Mouse (Mus musculus) right cerebral cortex, adult 2 months (tissue): ENCODE measurements around the gene Tead4.

Experiments used
- DNase-seq, 2 experiments: peaks; one replicate each; pipeline ENCODE4 v3.0.0; 2021 to 2022; ENCODE audit warnings: low spot score in 2 of 2

The Tead4 gene

GRCm38 (mm10) chr6:128291284-128291683 lies 9.3 kb downstream of the Tead4 start:
- DNase-seq = no peak

DNA sequence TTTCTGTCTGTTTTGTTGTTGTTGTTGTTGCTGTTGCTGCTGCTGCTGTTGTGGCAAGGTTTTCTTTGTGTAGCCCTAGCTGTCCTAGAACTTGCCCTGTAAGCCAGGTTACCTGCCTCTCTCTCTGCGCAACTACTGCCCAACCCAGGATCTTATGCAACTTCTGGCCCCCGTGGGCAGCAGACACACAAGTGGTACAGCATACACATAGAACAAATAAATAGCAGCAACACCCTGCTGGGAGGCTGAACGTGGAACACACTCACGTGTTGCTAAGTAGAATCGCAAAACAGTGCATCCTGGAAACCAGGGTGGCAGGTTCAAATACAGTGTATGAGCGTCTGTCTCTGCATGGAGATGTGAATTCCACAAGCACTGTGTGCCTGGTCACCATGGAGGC lies 11.9 kb downstream of the Tead4 start:
- DNase-seq = no peak

DNA sequence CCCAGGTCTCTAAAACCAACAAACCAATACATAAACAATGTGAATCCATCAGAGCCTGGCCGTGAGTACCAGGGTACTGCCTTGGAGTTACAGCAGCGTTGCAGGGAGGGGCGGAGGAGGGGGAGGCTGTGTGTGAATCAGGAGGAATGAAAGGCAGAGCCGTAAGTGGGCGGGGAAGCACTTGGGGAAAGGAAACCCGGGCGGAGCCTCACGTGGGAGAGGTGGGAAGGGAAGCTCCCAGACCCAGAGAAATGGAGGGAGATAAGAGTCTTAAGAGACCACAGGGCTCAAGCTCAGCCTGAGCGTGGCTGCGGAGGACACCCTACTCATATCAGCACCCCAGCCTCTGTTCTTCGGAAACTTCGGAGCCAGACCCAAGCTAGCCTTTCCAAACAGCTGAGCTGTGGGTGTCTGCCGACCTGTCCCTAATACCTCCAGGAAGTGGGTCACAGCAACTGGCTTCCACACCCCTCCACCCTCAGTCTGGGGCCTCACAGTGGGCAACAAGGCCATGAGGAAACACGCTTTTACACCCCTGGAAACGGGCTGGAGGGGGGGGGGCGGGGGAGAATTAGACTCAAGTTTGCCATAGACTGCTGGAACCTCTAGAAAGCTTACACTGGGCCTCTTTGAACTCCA lies 14.7 kb downstream of the Tead4 start:
- DNase-seq = peak; percentile 57 to 67

- DNase-seq = no peak
These were observed 18.5 kb downstream of the Tead4 start for GRCm38 (mm10) chr6:128282126-128282525.

DNA sequence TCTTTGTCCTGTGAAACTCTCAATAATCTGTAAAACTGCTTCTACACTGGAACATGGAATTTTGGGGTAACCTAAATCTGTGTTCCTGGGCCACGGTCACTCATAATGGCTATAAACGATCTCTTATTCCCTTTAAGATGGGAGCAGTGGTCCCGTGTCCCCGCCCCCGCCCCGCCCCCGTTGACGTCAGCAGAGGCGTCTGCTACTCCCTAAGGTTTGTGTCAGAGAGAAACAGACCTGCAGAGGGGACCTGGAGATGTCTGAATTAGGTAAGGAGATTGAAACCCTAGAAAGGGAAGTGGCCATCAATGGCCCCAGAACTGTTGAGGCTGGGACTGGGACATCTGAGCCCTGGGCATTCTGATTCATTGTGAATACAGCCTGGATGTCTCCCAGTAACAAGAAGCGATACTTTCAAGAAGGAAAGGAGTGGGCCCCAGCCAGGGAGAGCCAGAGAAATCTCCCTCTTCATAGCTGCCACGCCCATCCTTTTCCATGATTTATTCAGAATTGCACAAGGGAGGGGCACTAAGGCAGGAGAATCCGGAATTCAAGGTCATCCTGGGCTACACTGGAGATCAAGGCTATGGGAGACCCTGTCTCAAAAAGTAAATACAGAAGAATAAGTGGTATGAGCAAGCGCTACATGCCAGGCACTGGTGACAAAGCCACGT lies 20.0 kb downstream of the Tead4 start:
- no peak for DNase-seq

DNA sequence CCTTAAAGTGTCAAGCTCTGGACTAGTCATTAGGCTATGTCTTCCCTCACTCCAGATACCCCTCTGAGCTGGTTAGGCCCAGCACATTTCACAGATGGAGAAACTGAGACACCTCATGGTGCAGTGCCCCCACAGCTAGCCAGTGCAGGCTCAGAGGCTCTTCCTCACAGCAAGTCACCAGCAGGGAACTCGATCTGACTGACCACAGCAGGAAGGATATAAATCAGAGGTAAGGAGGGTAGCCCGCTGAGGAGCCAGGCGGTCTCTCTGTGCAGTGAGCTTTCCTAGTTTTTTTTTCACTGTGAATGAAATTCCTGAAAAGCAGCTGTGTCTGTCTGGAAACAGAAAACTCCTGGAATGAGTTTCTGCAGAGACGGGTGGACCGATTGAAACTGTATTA lies 21.0 kb downstream of the Tead4 start:
- no peak for DNase-seq

GRCm38 (mm10) chr6:128279099-128279498 lies 21.5 kb downstream of the Tead4 start:
- no peak for DNase-seq

GRCm38 (mm10) chr6:128277132-128278085 lies 23.2 kb downstream of the Tead4 start:
- DNase-seq = no peak

DNA sequence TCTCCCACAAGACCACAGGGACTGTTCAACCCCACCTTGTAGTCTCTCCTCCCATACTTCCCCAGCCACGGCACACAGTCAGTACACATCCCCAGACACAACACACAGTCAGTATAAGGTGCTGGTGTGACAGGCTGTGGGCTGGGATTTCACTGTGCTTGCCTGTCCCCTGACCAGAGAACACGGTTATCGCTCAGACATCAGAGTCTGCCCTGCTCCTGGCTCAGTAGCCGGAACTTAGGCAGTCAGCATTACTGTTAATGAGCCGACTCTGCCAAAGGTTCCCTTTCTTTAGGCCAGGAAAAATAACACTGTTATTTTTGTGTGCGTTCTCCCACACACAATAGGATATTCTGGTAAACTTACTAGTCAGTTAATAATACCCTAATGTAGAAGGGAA lies 24.3 kb downstream of the Tead4 start:
- no peak for DNase-seq

GRCm38 (mm10) chr6:128275506-128276064 lies 25.0 kb downstream of the Tead4 start:
- no peak for DNase-seq

GRCm38 (mm10) chr6:128273507-128273906 lies 27.1 kb downstream of the Tead4 start:
- DNase-seq = no peak

DNA sequence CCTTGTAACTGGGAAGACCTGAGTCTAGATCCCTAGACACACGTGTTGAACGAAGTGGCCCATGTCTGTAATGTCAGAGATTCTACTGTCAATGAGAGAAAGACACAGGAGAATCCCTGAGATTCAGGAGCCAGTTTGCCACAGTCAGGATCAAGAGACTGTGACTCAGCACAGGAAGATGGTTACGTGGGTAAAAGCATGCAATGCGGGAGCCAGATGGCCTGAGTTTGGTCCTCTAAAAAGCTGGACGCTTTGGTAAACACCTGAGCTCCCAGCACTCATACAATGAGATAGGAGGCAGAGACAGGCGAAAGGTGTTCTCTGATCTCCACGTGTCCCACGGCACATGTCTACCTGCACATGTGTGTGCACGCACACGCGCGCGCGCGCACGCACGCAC lies 27.9 kb downstream of the Tead4 start:
- no peak for DNase-seq

- no peak for DNase-seq
These were observed 30.8 kb downstream of the Tead4 start for GRCm38 (mm10) chr6:128269850-128270249.

DNA sequence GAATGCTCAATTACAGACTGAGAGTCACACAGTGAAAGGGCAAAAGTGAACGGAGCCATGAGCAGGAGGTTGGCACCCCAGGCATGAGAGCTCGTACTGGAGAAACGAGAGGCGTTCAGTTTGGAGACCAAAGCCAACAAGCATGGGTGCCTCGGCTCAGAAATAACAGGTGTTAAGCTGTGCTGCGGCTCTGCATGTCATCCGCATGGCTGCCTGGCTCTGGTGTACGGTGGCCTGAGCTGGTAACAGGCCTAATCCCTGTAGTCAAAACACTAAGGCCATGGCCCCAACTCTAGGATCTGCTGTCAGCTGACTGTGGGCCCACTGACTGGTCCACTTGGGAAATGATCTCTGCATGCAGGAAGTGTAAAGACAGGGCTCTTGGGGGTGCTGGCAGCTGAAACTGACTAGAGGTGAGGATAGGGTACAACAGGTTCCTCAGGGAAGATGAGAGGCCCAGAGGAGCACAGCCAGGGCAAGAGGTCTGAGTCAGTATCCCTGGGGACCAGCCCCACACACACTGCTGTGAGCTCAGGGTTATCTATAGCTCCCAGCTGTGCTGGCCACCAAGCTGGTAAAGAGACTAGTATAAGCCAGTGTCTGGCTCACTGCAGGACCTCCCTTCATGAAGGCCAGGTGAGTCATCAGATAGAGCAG lies 35.6 kb downstream of the Tead4 start:
- DNase-seq = no peak

GRCm38 (mm10) chr6:128261486-128261885 lies 39.1 kb downstream of the Tead4 start:
- no peak for DNase-seq

- no peak for DNase-seq
These were observed 41.4 kb downstream of the Tead4 start for GRCm38 (mm10) chr6:128259252-128259651.

- DNase-seq = no peak
These were observed 44.7 kb downstream of the Tead4 start for GRCm38 (mm10) chr6:128255941-128256340.

DNA sequence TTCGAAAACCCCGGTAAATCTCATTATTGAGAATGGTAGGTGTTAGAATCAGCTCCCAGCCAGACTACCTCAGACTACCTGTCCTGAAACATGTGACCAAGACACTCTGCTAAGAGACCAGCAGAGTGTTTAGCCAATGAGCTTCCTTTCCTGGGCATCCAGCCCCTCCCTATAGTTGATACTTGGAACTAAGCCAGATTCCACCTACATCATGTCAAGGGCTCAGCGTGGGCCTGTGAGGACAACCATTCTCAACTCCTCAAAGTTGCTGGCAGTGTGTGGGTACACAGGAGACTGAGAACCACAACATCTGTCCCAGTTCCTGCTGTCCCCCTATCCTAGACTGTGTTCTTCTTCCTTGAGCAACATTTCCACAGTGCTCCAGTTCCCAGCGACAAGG lies 45.3 kb downstream of the Tead4 start:
- peak; percentile 14 to 22 for DNase-seq

DNA sequence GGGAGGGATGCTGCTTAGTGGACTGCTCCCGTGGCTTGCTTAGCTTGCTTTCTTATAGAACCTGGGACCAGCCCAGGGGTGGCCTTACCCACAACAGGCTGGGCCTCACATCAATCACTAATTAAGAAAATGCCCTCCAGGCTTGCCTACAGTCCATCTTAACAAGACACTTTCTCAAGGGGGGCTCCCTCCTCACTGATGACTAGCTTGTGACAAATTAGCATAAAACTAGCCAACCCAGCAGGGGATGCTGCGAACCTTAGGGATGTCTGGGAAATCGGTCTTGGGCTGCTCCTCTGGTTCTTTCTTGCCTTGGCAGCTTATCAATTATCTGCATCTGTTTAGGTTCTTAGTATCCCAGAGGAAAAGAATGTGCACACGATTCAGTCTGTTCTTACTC lies 46.1 kb downstream of the Tead4 start:
- DNase-seq = no peak

GRCm38 (mm10) chr6:128253111-128253510 lies 47.5 kb downstream of the Tead4 start:
- DNase-seq = no peak

GRCm38 (mm10) chr6:128250596-128250995 lies 50.0 kb downstream of the Tead4 start:
- no peak for DNase-seq
